Mouse (Mus musculus) intestine, embryonic 15.5 days (tissue): ENCODE measurements around the gene Nxph2. TPM values are rescaled to one million over a fixed set of nuclear protein-coding genes. Genes with fewer than 3 reads are reported as not detected.
"Not testable (repeated sequence)": the region's sequence is repeated elsewhere in the genome, so short reads cannot be mapped to it uniquely, and the experiment has no call there.

ENCODE experiments used
- ATAC-seq: fragments of 200-750 bp; cut with Nextera tagmentation; 2 replicates; pipeline ENCODE4 v1.8.0; 2017; ENCODE audit warnings: moderate TSS enrichment, moderate library complexity
- H3K27ac ChIP-seq: fragments of 300-500 bp; sonication (generic); 2 replicates; pipeline ENCODE4 v1.5.1; 2015; ENCODE audit warnings: mild to moderate bottlenecking, inconsistent platforms
- H3K27me3 ChIP-seq: fragments of 300-500 bp; sonication (generic); replicated peaks from 2 replicates; pipeline ENCODE4 v1.6.1; 2015; ENCODE audit warnings: inconsistent platforms
- H3K36me3 ChIP-seq: fragments of 300-500 bp; sonication (generic); 2 replicates; pipeline ENCODE4 v1.6.1; 2015; ENCODE audit warnings: inconsistent platforms
- H3K4me1 ChIP-seq: fragments of 300-500 bp; sonication (generic); replicated peaks from 2 replicates; pipeline ENCODE4 v1.6.1; 2015; ENCODE audit warnings: inconsistent platforms
- H3K4me2 ChIP-seq: fragments of 300-500 bp; sonication (generic); replicated peaks from 2 replicates; pipeline ENCODE4 v1.6.1; 2015; ENCODE audit warnings: mild to moderate bottlenecking, inconsistent platforms
- H3K4me3 ChIP-seq: fragments of 300-500 bp; sonication (generic); replicated peaks from 2 replicates; pipeline ENCODE4 v1.5.1; 2015; ENCODE audit warnings: inconsistent platforms
- H3K9ac ChIP-seq: fragments of 300-500 bp; sonication (generic); 2 replicates; pipeline ENCODE4 v1.6.1; 2015; ENCODE audit warnings: inconsistent platforms
- H3K9me3 ChIP-seq: fragments of 300-500 bp; sonication (generic); 2 replicates; pipeline ENCODE4 v1.6.1; 2016; ENCODE audit warnings: inconsistent platforms
- whole genome bisulfite sequencing: fragments of 180-500 bp; shearing (Covaris S2); methylation state at CpG from one replicate; pipeline ENCODE4 v1.1.7; 2015; 5-methylcytosine and 5-hydroxymethylcytosine counted together
- polyA plus RNA-seq: library from polyadenylated mRNA; unstranded; fragments of >200 nt; fragmentation: Nextera tagmentation; extraction: Ambion mirVana; gene quantifications from 2 replicates; pipeline ENCODE4 v1.2.1, GENCODE M21; 2015

The Nxph2 gene
- 0.34 and 0.40 TPM in 2 replicates for polyA plus RNA-seq

GRCm38 (mm10) chr2:23320746-23321585, at the start of gene Nxph2:
Gene Nxph2 (plus strand): TSS chr2:23321246.
- WGBS: 3% methylated on average over 31 of the region's 31 CpGs
- Histone ChIP-seq H3K9ac (no peak within 1 kb of the TSS; the same call in 1 of the 2 replicates), H3K4me3 (peak within 1 kb of the TSS; percentile 27), H3K9me3 (no peaks in the 10 kb centered on the region), H3K4me1 (no peaks in the 10 kb centered on the region; the same call in 1 of the 2 replicates), H3K27ac (no peak within 1 kb of the TSS), H3K4me2 (peak within 1 kb of the TSS; percentile 69), H3K27me3 (0 out of 2 replicates have a peak, but pooled peaks cover 5% of the 10 kb centered on the region), H3K36me3 (no peaks in the 10 kb centered on the region)
- ATAC-seq: peak; percentile 58

- ATAC-seq, H3K4me3 ChIP-seq: not testable (repeated sequence)
- WGBS: 43% methylated on average over 19 of the region's 19 CpGs
These were observed 30.1 kb upstream of the Nxph2 start for GRCm38 (mm10) chr2:23290991-23291390.

DNA sequence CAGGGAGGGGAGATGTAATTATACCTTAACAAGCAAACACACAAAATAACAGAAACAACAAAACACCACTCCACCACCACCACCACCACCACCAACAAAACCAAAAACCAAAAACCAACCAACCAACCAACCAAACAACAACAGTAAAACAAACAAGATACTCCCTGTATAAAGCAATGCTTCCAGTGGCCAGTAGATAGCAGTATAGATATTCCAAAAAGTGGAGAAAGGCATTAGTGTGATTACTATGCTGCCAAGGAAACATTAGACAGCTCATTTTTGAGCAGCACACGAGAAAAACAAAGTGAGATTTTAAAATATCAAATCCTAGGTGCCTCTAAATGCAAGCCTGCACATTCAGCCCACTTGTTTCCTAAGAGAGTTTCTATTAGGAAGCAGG, 6.2 kb upstream of the Nxph2 start:
- WGBS: 5% methylated on average over 1 of the region's 1 CpGs

More at GRCm38 (mm10) chr2:23290991-23291390, 30.1 kb upstream of the Nxph2 start:
- not testable (repeated sequence) for H3K4me2 ChIP-seq, H3K9ac ChIP-seq, H3K27me3 ChIP-seq, H3K4me1 ChIP-seq, H3K27ac ChIP-seq, H3K36me3 ChIP-seq, H3K9me3 ChIP-seq

More for the DNA sequence above, 6.2 kb upstream of the Nxph2 start:
- Histone ChIP-seq H3K4me2 (no peak overlapping the region), H3K9me3 (no peaks in the 10 kb centered on the region), H3K36me3 (no peaks in the 10 kb centered on the region), H3K4me1 (no peaks in the 10 kb centered on the region), H3K4me3 (no peak overlapping the region), H3K27me3 (no peaks in the 10 kb centered on the region), H3K9ac (no peak overlapping the region), H3K27ac (no peak overlapping the region)
- ATAC-seq: no peak

Other genes with a start within 250 kb of the Nxph2 start
- gene Mastl, start 165.2 kb upstream of the Nxph2 start, polyA plus RNA-seq: 7.1 and 9.3 TPM in 2 replicates
- gene Yme1l1, start 164.9 kb upstream of the Nxph2 start, polyA plus RNA-seq: 62.5 and 72.7 TPM in 2 replicates
- gene 4931423N10Rik, start 113.8 kb upstream of the Nxph2 start, polyA plus RNA-seq: not detected in 2 replicates